Mouse (Mus musculus): ENCODE data around the gene Colgalt2.
"Not testable (repeated sequence)": the region's sequence is repeated elsewhere in the genome, so short reads cannot be mapped to it uniquely, and the experiment has no call there.

Colgalt2 gene

DNA sequence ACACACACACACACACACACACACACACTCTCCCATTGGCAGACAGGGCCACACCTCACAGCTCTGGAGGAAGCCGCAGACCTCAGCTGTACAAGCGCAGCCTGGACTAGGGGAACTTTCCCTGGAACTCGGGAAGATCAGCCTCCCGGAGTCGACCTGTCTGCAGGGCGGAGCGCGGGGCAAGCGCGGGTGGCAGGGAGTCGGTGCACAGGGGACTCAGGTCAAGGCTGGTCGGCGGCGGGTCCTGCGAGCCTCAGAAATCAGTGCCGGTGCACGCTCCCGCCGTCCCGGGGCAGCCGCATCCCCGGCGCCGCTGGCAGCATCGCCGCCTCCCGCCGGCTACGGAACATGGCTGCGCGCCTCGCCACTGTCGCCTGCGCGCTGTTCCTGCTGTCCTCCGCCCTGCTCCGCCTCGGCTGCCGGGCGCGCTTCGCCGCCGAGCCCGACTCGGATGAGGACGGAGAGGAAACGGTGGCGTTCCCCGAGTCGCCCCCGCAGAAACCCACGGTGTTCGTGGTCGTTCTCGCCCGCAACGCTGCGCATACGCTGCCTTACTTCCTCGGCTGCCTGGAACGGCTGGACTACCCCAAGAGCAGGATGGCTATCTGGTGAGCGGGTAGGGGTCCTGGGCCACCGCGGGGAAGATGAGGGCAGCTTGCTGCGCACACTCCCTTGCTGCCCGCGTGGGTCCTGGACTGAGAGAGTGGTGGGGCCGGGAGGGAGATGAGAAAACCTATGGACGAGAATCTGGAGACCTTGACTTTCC is at the start of gene Colgalt2:
Colgalt2 (plus strand) TSS at position 41 of the 766 bp plus-strand sequence.
- DNase-seq (ENCODE audit: low spot score in 2 of 2) = peak; percentile 55 to 56

DNA sequence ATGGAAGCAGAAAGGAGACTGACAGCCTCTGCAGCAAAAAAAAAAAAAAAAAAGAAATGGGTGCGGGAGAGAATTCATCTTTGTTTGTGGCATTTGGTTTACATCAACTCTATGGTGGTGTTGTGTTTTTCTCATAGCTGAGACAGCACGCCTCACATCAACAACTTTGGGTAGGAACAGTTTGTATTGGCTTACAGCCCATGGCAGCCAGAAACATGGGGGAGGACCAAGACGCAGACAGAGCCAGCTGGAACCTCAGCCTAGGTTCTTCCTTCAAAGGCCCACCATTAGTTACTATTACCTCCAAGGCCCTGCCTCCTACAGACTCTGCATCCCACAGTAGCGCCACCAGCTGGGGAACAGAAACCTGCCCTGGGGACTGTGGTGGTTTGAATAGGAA is 42.9 kb upstream of the Colgalt2 start:
- DNase-seq (ENCODE audit: low spot score in 2 of 2) = no peak

DNA sequence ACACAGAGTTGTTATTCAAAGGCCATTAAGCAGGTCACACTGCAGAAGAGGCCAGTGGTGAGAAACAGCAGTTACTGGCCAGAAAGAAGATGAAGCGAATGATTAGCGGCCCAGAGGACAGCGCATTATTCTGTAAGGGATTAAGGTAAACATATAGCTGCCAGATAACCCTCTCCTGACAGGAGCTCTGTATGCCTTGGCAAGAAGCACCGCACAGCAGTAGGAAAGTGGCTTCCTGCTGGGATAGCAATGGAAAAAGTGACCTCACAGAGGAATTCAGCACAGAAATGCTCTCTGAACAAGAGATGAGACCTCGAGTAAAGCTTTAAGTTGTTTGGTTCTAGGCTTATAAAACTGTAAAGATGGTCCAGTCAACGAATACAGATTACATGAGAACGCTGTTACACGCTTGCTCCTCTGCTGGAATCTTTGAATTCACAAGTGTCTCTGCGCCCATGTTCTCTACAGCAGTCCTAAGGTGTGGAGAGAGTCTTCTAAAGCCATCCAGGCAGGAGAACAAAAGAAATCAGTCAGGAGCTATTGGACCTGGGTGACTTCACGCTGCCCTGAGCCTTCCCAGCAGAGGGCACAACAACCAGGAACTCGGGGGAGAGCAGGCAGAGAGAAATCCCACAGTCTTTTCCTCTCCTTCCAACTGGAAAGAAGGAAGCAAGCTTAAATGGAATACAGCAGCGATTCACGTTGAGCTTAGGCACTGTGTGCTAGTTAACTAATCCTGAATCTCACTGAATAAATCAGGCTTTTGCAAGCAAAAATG is 31.1 kb upstream of the Colgalt2 start:
- DNase-seq (ENCODE audit: low spot score in 2 of 2) = no peak

DNA sequence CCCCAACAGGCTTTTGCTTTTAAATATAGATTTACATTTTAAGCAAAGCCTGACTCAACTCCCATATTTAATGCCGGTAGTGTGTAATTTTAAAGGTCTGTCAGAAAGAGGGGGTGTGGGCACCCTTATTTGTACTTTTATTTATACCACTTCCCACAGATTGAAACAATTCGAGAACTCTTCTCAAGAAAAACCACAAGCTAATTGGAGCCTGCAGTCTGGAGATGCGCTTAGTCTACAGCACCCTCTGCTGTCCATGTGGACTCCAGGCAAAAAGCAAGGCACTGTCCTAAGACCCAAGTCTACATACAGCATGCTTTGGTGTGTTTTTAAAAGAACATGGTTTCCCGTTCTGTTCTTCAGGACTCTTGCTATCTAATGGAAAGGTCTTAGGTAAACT is 30.5 kb upstream of the Colgalt2 start:
- DNase-seq (ENCODE audit: low spot score in 2 of 2) = peak; percentile 83 to 86

DNA sequence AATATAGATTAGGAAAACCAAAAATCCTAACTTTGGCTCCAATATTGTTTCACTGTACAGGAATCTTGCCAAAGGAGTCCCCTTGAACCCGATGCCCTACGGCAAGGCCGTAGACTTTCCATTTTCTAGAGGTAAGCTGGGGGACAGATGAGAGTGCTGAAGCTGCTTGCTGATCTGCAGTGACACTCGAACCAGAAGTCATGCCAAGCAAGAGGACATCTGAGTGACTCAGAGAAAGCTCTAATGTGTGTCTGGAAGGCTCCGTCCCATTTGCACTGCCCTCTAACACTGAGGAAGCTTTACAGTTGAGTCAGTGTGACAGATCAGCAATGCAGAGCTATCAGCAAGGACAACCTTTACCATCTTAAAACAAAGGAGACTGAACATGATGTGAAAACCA is 21.3 kb upstream of the Colgalt2 start:
- no peak for DNase-seq (ENCODE audit: low spot score in 2 of 2)

DNA sequence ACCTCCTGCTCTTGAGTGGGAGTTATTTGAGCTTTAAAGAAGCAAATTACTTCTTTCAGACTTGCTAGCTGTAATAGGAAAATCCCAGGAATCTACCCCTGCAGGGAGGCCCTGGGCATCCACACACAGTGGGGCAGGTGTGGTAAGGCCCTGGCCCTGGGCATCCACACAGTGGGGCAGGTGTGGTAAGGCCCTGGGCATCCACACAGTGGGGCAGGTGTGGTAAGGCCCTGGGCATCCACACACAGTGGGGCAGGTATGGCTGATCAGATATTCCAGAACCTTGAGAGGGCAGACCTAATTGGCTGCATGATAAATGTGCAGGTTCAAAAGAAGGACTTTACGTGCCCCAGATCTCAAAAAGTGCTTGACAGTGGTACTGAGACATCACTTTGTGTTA is 15.0 kb upstream of the Colgalt2 start:
- no peak for DNase-seq (ENCODE audit: low spot score in 2 of 2)

DNA sequence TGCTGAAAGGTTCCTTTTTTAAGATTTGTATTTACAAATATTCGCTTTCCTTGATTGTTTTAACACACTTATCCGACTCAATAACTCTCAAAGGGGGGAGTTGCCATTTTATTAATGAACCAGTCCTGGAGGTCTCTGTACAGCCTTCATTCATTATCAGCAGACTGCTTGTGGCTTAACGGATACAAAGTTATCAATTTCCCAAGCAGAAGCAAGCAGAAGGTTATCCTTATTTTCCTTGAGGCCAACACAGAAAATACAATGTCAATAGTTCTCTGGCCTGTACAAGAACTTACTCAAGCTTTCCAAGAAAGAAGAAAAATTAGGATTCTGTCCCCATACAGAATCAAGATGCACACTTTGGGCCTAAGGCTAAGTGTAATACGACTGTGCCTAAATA is 13.9 kb upstream of the Colgalt2 start:
- not testable (repeated sequence) for DNase-seq (ENCODE audit: low spot score in 2 of 2)

DNA sequence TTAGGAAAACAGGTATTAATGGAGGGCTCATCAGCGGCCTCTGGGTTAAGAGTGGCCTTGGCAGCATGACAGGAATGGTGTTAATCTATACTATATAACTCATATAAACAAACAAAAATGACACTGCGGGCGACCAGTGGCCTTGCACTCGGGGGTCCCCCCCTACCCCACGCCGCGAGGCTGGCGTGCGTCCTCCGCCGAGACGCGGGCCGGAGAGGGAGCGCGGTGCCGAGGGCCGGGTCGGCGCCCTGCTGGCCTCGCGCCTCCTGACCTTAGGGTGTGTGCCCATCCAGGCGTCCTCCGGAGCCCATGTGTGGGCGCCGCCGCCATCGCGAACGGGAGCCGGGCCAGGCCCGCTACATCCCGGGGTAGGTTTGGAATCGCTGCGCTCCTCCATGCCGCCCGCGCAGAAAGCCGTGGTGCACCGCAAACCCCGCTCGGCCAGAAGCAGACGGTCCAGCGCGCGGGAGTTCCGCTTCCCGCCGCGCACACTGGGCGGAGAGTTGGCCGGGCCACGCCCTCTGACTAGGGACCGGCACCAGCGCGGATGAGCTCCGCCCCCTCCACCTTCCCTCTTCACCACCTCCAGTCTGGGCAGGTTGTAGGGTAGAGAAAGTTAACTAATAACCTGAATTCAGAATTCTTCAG is 13.3 kb upstream of the Colgalt2 start, which contains the start of gene Tsen15:
Tsen15 (minus strand) TSS at position 501 of the 648 bp plus-strand sequence.
- DNase-seq (ENCODE audit: low spot score in 2 of 2) = peak; percentile 90

DNA sequence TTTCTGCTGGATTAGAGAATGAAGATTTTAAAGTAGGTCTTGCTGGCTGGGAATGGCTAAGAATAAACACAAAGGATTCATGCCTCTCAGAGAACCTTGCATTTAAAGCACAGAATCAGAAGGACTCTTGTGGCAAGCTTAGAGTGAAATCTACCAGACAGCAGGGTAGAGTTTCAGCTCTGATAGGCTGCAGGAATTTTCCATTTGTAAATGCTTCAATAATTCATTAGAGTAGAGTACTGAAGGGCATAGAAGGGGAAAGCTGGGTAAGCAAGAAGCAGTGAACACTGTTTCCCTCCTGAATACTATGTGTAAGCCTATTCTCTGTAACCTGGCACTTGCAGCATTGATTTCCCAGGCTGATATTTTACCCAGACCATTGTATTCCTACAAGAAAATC is 10.4 kb upstream of the Colgalt2 start:
- DNase-seq (ENCODE audit: low spot score in 2 of 2) = no peak

DNA sequence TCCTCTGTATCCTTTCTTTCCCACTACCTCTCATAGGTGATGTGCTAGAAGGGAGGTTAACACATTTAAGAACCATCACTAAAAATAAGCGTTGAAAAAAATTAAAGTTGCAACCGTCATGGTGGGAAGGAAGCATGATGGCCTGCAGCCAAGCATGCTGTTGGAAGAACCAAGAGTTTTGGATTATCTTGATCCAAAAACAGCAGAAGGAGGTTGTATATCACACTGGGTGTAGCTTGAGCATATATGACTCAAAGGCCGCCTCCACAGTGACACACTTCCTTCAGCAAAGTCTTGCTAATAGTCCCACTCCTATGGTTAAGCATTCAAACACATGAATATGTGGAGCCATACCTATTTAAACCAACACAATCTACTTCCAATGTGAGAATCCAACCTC is 5.5 kb upstream of the Colgalt2 start:
- DNase-seq (ENCODE audit: low spot score in 2 of 2) = no peak

DNA sequence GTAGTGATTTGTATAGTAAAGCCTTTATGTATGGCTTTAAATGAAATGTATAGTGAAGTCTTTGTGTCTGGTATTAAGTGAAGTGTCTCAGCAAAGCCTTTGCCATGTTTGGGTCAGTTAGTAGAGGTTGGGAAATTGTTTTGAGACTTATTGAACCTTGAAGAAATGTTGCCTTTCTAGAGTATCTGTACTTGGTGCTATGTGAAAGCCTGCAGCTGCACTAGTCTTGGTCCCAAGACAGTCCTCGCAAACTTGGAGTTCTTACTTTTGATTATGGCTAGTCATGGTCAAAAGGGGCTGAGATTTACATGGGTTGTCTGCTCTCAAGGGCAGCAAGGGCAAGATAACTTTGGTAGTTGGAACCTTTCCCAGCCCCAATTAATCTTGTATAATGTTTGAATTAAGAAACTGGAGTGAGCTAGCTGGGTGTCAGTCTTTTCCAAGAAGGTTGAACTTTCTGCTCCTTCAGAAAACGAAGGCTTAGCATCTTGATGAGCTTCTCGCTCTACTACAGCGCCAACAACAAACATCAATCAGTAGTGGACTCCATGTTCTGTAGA is 4.6 kb upstream of the Colgalt2 start:
- no peak for DNase-seq (ENCODE audit: low spot score in 2 of 2)

DNA sequence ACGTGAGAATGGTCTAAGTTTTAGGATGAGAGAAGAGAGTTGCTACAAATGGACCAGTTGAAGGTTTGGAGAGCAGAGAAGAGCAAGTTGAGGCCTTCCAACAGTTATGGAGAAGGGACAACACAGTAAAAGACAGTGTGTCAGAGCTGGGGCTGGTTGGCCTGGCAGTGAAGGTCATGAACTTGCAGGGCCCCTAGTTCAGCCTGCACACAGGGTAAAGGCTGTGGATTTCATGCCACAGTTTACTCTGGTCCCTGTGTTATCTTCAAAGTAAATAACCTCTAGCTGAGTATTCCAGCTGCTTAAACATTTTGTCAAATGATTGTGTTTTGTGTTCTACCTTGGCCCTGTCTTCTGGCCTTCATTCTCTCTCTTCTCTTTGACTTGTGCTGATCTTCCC is 922 bp upstream of the Colgalt2 start:
- no peak for DNase-seq (ENCODE audit: low spot score in 2 of 2)

DNA sequence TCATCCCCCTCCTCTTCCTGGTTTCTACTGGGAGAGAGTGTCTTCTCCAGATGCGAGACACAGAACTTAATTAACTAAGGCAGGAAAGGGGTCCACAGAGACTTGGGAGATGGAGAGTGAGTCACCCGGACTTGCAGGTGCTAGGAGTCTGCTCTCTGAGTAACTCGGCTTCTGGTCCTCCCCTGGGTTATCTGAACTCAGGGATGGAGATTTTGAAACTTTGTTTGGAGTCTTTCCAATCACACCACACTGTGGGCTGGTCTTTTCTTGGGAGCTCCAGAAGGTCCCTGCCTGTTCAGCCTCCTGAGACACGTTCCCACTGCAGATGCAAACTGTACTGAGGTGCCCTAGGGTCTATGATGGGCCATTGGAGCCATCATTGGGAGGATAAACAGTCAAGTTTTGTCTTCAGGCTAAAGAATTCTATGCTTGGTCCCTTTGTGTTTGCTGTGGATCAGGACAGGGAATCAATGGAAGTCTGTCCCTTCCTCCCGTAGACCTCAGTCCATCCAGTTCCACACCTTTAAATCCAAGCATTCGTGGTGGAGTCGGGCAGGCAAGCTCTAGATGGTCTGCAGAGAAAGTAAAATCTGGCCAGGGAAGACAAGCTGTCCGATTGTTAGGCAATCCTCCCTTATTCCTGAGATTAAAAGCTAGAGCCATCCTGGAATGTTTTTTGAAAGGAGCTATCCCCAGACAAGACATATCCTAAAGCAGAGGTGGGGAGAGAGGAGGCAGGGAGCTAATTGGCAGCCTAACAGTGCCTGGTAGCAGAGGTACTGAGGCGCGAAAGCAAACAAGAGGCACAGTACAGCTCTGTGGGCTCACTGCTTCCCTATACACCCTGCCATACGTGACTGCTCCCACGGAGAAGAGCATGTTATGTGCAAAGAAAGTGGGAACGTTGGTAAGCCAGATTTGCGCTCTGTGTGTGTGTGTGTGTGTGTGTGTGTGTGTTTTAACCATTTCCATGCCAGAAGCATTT is 1.2 kb downstream of the Colgalt2 start:
- DNase-seq (ENCODE audit: low spot score in 2 of 2) = peak; percentile 34 to 38

DNA sequence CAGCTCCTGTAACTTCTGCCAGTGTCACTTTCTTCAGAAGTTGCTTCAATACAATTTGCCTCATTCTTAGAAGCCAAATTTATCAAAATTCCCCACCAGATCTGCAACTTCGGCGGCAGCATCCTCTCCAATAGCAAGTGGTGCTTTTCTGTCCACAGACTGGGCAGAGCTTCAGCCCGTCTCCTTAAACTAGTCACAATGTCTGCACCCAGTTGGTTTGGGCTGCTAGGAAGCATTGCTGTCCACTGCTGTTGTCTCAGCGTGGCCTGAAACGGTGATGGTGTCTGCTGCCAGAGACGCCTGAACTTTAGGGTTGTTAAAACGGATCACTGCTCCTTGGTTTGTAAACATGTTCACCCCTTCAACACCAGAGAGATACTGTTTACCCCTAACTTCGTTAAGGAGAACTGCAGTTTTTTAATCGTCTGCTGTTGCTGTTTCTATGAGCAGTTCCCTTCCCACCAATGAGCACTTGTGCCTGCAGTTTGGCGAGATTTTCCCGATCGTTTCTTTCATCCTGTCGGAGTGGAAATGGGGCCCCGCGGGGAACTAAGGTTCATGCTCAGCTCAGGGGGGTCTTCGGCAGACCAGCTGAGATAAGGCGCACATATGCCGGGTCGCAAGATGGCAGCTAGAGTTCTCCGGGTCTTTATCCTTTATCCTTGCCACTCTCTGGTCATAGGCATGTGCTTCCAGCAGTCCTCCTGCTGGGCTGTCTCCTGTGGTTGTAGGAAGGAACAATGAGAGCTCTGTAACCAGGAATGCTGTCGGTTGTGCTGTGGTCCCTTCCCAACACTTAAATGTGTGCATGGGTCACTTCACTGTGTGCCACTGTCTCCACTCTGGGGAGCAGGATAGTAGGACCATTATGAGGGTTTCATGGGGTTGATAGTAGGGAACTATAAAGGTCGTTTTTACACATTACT is 7.7 kb downstream of the Colgalt2 start:
- DNase-seq (ENCODE audit: low spot score in 2 of 2) = no peak

DNA sequence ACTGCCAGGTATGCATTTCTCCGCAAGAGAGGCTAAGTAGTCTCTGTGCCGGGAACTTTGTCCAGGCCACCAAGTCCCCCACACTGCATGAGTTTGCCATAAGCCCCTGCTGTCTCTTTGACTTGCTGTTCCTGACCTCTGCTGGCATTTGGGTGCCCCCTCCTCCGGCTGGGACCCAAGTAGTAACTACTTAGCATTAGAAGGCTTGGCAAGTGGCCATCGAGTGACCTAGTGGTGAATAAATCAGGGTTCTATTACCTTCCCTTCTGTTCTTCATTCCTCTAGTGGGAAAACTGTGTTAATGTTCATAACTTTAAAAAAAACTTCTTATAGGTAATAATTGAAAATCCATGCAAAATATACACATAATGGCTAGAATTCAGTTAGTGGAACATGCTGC is 9.7 kb downstream of the Colgalt2 start:
- peak; percentile 45 to 50 for DNase-seq (ENCODE audit: low spot score in 2 of 2)

DNA sequence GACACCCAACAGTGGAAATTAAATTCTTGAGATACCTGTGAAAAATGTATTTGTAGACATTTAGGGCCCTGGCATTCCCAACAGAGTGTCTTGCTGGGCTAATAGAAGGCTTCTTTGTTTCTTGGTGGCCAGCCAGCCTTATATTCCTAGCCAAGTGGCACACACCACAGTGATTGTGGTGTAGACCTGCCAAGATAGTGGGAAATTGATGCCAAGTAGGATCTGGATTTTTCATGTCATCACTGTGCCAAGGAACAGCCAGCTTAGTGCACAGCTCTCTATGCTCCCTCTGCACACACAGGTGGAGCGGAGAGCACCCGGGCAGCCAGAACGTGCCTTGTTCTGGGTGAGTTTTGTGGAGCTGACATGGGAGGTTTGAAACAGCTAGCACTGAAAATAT is 11.0 kb downstream of the Colgalt2 start:
- peak; percentile 78 to 79 for DNase-seq (ENCODE audit: low spot score in 2 of 2)

DNA sequence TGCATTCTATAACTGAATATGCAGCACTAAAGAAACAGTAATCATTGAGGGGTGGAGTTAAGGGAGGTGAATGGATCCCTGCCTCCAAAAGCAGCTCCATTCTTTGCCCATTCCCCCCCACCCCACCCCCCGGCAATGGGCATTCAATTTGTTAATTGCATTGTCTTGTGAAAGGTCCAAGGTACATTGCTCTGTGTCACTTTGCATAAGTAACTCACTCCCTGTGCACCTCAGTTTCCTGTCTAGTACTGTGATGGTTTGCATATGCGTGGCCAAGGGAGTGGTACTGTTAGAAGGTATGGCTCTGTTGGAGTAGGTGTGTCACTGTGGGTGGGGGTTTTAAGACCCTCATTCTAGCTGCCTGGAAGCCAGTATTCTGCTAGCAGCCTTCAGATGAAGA is 13.5 kb downstream of the Colgalt2 start:
- DNase-seq (ENCODE audit: low spot score in 2 of 2) = no peak

DNA sequence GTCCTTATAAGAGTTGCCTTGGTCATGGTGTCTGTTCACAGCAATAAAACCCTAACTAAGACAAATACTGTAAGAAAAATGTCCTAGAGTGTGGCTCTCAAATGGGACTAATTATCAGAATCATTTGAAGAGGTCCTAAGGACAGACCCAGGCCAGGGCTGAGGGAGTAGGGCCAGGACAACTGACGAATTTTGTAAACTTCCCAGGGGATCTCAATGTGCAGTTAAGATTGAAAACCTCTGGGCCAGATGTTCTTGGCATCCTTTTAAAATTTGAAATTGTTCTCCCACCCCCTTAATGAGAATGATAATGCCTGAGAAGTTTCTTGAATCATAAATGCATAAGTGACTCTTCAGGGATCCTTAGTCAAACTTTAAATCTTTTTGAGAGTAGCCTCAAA is 14.3 kb downstream of the Colgalt2 start:
- DNase-seq (ENCODE audit: low spot score in 2 of 2) = no peak

DNA sequence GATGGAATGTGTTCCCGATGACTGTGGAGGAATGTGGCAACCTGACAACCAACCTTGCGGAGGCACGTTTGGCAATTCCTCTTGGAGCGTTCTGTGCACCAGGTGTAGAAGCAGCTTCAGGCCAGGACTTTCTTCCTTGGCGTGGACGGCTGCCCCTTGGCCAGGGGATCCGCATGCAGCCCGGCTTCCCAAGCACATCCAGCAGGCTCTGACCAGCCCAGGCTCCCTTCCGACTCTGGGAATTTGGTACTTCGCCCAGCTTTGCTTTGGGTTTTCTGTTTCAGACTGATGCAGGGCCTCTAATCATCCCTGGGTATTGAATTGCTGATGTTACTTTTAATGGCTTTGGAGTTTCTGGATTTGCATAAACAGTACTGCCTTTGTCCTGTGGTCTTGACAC is 14.8 kb downstream of the Colgalt2 start:
- DNase-seq (ENCODE audit: low spot score in 2 of 2) = peak; percentile 76 to 84

DNA sequence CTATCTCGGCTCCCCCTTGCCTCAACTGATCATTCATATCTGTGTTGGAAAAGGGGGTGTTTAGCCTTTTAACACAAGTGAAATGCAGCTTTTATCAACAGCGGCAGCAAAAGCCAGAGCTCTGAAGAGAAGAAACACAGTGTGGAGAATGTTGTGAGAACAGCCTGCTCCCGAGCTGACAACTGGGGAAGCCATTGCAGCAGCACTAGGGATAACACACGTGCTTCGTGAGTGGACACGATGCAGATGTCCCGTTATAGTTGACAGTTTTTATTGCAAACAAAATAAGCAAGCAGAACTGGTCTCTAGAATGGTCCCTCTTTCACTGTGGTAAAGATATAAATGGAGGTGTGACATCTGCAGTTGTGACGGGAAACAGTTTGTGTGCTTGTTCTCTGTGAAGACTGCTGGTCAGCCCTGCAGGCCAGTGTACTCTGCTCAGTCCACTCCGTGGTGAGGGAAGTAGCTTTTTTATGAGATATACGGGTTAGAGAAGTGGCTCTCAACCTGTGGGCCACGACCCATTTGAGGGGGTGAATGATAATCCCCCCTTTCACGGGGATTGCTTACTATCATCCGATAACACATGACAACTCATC is 16.8 kb downstream of the Colgalt2 start:
- DNase-seq (ENCODE audit: low spot score in 2 of 2) = no peak

Measured in right cerebral cortex, postnatal 10 days (tissue).